Mouse (Mus musculus) adrenal gland, postnatal 36 days (tissue): ENCODE results near the gene Pdlim1. TPM values are rescaled to one million over a fixed set of nuclear protein-coding genes. Genes with fewer than 3 reads are reported as not detected.
"Not testable (repeated sequence)": the region's sequence is repeated elsewhere in the genome, so short reads cannot be mapped to it uniquely, and the experiment has no call there.

Source experiments
- DNase-seq, 2 experiments: peaks; one replicate each; pipeline ENCODE4 v3.0.0; 2021; ENCODE audit warnings: mixed read lengths in 1 of 2
- total RNA-seq, 2 experiments: library from RNA; stranded (reverse); gene quantifications; 2 replicates each; pipeline ENCODE4 v1.2.3; 2021

Gene Pdlim1
- total RNA-seq, 2 experiments from 2014 or later = 14.8 to 22.5 TPM

DNA sequence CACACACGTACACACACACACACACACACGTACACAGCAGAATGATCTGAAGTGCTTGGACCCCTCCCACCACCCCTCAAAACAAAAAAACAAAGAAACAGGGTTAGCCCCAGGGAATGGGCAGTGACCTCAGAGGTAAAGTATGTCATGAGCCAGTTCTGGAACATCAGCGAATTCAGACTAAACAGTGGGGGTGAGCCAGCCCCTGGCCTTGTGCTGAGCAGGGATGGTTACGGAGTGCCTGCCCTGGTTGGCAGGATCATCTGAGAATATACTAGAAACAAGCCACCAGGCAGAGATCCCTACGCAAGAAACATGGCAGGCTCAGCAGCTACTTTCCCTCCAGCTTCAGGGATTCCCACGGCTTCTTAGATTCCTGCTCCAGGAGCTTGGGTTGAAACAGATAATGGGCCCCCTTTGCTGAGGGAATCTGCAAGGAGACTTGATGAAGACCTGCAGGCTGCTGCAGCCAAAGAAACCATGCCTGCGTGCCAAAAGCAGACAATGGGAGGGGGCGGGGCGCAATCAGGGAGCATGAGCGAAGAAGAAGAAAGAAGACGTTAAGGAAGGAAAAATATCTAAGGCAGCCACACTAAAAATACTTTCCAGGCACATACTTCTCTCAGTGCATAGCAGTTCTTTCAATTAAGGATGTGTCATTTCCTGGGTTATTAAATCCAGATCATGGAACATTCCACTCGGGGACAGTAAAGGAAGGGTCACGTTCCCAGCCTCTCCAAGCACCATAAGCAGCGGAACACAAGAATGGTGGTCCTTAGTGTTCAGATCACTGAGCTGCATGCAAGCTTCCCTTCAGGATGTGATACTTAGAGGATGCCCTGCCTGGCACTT lies 30.6 kb downstream of the Pdlim1 start:
- DNase-seq = peak; percentile 13 to 34

GRCm38 (mm10) chr19:40240360-40240759 lies 31.3 kb downstream of the Pdlim1 start:
- DNase-seq = no peak

DNA sequence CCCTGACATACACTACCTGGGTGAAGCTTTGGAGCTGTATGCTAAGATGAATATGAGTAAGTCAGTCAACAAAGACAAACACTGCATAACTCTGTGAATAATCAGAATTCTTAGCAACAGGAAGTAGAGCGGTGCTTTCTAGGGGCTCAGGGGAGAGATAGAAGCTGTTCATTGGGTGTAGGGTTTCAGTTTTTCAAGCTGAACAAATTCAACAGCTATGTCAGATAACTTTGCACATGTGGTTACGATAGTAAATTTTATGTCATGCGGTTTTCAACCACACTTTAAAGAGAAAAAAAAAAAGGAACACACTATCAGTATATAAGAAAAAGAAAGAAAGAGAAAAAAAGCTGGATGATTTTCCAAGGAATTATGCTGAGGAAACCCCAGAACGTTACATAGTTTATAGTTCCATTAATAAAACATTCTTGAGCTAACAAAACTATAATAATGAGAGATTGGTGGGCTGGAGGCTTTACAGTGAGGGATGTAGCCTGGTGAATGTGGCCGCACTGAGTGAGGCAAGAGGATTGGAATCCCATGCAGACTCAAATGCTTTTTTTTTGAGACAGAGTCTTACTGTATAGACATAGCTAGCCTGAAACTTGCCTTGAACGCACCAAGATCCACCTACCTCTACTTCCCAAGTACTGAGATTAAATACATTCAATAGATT lies 33.3 kb downstream of the Pdlim1 start:
- DNase-seq = no peak

DNA sequence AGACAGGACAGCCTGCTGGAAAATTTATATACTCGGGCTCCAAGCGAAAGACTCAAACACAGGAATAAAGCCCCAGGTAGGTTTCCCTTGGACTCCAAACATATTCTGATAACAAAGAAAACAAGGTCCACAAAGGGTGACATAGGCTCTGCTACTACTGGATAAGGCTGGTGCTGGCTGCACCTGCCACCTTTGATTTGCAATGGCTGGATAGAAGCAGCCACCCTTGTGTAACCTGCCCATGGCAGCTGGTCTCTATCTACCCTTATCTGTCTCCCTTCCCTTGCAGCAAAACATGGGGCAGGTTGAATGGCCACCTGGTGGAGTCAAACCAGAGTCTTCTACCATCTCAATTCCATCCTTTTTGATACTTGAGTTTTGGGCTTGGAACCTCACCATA lies 39.1 kb downstream of the Pdlim1 start:
- no peak for DNase-seq

- DNase-seq = no peak
These were observed 39.7 kb downstream of the Pdlim1 start for GRCm38 (mm10) chr19:40231825-40232541.

GRCm38 (mm10) chr19:40231074-40231738 lies 40.4 kb downstream of the Pdlim1 start:
- peak in 1 of 2 experiments; percentile 34 for DNase-seq

DNA sequence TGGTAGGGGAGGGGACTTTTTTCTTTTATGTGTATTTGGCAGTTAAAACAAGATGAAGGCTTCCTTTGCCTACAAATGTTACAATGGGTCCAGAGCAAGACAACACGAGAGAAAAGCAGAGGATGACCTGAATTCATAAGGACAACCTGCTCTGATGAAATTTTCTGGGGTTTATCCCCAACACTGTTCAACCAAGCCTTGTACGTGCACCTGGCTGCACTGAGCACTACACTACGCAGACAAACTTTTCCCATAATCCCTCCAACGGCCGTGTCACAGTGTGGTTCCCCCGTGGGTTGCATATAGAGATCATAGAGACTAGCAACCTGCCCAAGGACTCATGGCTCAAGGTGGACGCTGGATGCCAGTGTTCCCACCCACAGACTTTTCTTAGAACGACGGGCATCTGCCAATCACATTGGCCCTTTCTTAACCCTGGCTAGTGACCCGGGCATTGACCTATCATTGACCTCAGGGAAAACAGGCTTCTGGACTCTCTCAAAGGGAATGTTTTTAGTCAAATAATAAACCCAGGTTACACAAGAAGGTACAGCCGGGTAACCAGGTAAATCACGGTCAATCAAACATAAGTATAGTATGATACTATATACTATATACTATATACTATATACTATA lies 45.0 kb downstream of the Pdlim1 start:
- no peak for DNase-seq

- peak; percentile 8 to 22 for DNase-seq
These were observed 45.9 kb downstream of the Pdlim1 start for GRCm38 (mm10) chr19:40225761-40226110.

DNA sequence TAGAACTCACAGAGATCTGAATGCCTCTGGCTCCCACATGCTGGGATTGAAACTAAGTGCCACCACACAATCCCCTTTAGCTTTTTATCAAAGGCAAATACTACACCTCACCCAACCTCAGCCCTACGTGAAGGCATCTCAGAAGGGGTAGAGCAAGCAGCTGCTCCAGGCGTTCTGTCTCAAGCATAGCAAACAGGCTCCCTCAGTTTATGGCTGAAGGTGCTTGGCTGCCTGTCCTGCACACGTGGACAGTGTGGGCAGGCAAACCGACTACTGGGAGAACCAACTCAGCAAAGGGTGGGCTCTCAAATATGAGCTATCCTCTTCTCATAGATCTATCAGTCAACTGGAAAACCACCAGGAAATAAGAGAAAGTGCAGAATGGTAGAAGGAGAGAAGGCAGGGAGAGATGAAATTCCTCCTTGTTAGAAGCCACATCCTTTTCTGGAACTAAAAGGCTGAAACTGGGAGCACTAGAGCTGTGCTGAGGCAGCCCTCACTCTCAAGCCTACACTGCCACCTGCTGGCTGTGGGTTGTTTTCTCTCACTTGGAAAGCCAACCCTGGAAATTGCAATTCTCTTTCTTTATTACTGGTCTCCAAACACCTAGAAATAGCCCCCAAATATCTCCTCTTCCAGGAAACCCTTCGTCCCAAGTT lies 46.4 kb downstream of the Pdlim1 start:
- peak; percentile 72 to 77 for DNase-seq

GRCm38 (mm10) chr19:40222307-40222706 lies 49.3 kb downstream of the Pdlim1 start:
- DNase-seq = not testable (repeated sequence)

DNA sequence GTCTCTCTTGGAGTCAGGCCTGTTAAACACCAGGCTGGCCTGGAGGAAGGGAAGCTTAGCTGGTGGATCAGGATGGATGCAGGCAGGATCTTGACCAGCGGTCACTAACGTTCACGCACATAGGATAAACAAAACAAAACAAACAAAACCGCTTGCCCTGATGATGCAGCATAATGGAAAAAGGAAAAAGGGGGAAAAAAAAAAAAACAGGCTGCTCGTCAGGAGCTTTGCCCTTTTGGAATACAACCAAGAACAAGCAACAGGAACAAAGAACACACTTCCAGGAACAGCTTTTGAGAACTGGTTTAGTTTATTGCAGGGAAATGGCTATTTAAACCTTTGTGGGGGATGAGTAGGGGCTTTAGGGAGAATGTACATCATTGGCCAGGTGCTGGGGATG lies 50.8 kb downstream of the Pdlim1 start:
- DNase-seq = no peak

- DNase-seq = not testable (repeated sequence)
These were observed 68.7 kb downstream of the Pdlim1 start for GRCm38 (mm10) chr19:40202947-40203346.

GRCm38 (mm10) chr19:40190596-40190995 lies 81.0 kb downstream of the Pdlim1 start:
- DNase-seq = no peak

DNA sequence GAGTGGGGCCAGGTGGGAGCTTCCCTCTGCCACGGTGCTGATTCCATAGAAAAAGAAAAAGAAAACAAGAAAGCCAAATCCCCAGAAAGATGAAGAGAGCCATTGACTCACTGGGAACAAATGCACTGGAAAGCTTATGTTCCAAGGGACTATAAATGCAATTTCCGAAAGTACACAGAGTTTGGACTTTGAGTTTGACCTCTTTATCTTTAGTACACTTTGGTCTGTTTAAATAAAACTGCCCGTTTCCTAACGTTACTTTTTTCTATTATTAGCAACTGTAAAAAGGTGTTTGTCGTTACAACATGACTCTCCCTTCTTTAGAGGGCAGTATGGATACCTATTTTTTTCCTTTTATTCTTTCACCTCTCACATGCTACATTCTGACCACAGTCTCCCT lies 84.5 kb downstream of the Pdlim1 start, which contains the start of gene Cyp2c70:
TSS of gene Cyp2c70 (minus strand) at position 174 of the 400 bp plus-strand sequence.
- no peak for DNase-seq

GRCm38 (mm10) chr19:40183600-40183999 lies 88.0 kb downstream of the Pdlim1 start:
- DNase-seq = no peak

- peak in 1 of 2 experiments; percentile 8 for DNase-seq
These were observed 93.3 kb downstream of the Pdlim1 start for GRCm38 (mm10) chr19:40178311-40178710.

Other genes with a start within 250 kb of the Pdlim1 start
- not detected for gene Cyp2c54, start 198.0 kb downstream of the Pdlim1 start, total RNA-seq
- gene Cyp2c50, start 182.2 kb downstream of the Pdlim1 start, total RNA-seq = under 1 TPM in 1 of 2 experiments, not detected in 1; 0.43 TPM
- gene Cyp2c70, start 84.5 kb downstream of the Pdlim1 start, total RNA-seq = under 1 TPM; 0.16 to 0.93 TPM
- gene Sorbs1, start 241.9 kb upstream of the Pdlim1 start, total RNA-seq = 100 to 1,000 TPM in 1 of 2 experiments, 10 to 100 TPM in 1; 90.0 to 111 TPM